Comparison of ENCODE assay signal across 9 mouse cellular contexts in the genomic region with DNA sequence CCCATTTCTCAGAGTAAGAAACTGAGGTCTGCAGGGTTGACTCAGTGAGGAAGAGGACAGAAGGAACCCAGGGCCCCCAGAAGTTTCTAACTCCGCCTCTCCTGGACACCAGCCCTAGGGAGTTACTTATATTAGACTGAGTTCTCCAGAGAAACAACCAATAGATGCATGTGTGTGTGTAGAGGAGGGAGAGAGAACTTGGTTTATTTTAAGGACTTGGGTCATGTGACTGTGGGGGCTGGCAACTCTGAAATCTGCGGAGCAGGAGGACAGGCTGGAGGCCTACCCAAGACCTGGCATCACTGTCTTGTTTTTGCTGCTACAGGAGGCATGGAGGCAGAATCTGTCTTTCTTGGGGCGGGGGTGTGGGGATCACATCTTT. TPM values are rescaled to one million over a fixed set of nuclear protein-coding genes. Genes with fewer than 3 reads are reported as not detected.
DNase-seq lines count a peak whose midpoint lies in the region; ATAC-seq and TF ChIP-seq lines count a peak whose summit lies in the region.
"Had no signal": no experiment of that assay in that cellular context is flagged by ENCODE, and none has a peak within 500 bp of the region (broad histone marks: within the 10 kb centered on the region; RNA-seq: fewer than 3 reads in every experiment).

No protein-coding gene starts in this region.

- no peak overlapping the region for H3K4me3 ChIP-seq in limb, embryonic 13.5 days
- H3K4me3 ChIP-seq in limb, embryonic 10.5 days = no peak overlapping the region
- no peak overlapping the region for H3K4me3 ChIP-seq in heart, embryonic 11.5 days (ENCODE audit: low read depth, low read length)
- H3K4me3 ChIP-seq in left cerebral cortex, adult 2 months = no peak overlapping the region
- H3K4me3 ChIP-seq in forebrain, embryonic 14.5 days (ENCODE audit: low read depth, low read length) = no peak overlapping the region
- H3K4me3 ChIP-seq in intestine, embryonic 15.5 days (replicated peaks) = no peak overlapping the region
- H3K4me3 ChIP-seq: erythroblast, embryonic 14.5 days had no signal

- peak overlapping the region; percentile 10; the same call in 1 of the 2 replicates for H3K9ac ChIP-seq in limb, embryonic 13.5 days
- 0 out of 2 replicates have a peak overlapping the region, but pooled peaks have one; percentile 28 for H3K9ac ChIP-seq in heart, embryonic 11.5 days (ENCODE audit: low read depth, low read length)
- H3K9ac ChIP-seq in forebrain, embryonic 14.5 days (ENCODE audit: low read length) = no peak overlapping the region
- no peak overlapping the region for H3K9ac ChIP-seq in intestine, embryonic 15.5 days
- H3K9ac ChIP-seq: liver, embryonic 14.5 days had no signal

- WGBS in limb, embryonic 13.5 days = 77% methylated on average over 3 of the region's 3 CpGs
- 87% methylated on average over 3 of the region's 3 CpGs for WGBS in limb, embryonic 10.5 days
- WGBS in heart, embryonic 11.5 days (ENCODE audit: insufficient replicate concordance) = 61% methylated on average over 3 of the region's 3 CpGs
- WGBS in forebrain, embryonic 14.5 days = 83% methylated on average over 3 of the region's 3 CpGs
- 73% methylated on average over 3 of the region's 3 CpGs for WGBS in intestine, embryonic 15.5 days

- H3K4me1 ChIP-seq in limb, embryonic 13.5 days = peaks cover 66% of the 10 kb centered on the region
- peaks cover 30% of the 10 kb centered on the region for H3K4me1 ChIP-seq in limb, embryonic 10.5 days
- peaks cover 68% of the 10 kb centered on the region for H3K4me1 ChIP-seq in heart, embryonic 11.5 days (ENCODE audit: control insufficient read depth, insufficient read depth, low read length)
- no peaks in the 10 kb centered on the region; the same call in 1 of the 2 replicates for H3K4me1 ChIP-seq in forebrain, embryonic 14.5 days (ENCODE audit: control insufficient read depth, insufficient read depth, low read length)
- peaks cover 17% of the 10 kb centered on the region for H3K4me1 ChIP-seq in intestine, embryonic 15.5 days (replicated peaks)

- no peaks in the 10 kb centered on the region for H3K27me3 ChIP-seq in limb, embryonic 13.5 days
- no peaks in the 10 kb centered on the region for H3K27me3 ChIP-seq in limb, embryonic 10.5 days (ENCODE audit: low read depth, poor library complexity, severe bottlenecking)
- no peaks in the 10 kb centered on the region for H3K27me3 ChIP-seq in heart, embryonic 11.5 days (ENCODE audit: control insufficient read depth, insufficient read depth, low read length)
- no peaks in the 10 kb centered on the region for H3K27me3 ChIP-seq in forebrain, embryonic 14.5 days (replicated peaks; ENCODE audit: control insufficient read depth, insufficient read depth, low read length)
- H3K27me3 ChIP-seq in intestine, embryonic 15.5 days (replicated peaks) = no peaks in the 10 kb centered on the region

- no peaks in the 10 kb centered on the region for H3K9me3 ChIP-seq in limb, embryonic 13.5 days
- no peaks in the 10 kb centered on the region for H3K9me3 ChIP-seq in limb, embryonic 10.5 days (replicated peaks)
- no peaks in the 10 kb centered on the region for H3K9me3 ChIP-seq in heart, embryonic 11.5 days (replicated peaks; ENCODE audit: control insufficient read depth, low read length)
- H3K9me3 ChIP-seq in forebrain, embryonic 14.5 days (replicated peaks; ENCODE audit: control insufficient read depth, low read length) = no peaks in the 10 kb centered on the region
- H3K9me3 ChIP-seq in intestine, embryonic 15.5 days = no peaks in the 10 kb centered on the region

- TF ChIP-seq CTCF in left cerebral cortex, adult 2 months (IDR thresholded peaks at IDR 0.05) = no peak

- ATAC-seq in limb, embryonic 13.5 days (ENCODE audit: low FRiP score, low read depth) = no peak
- ATAC-seq in heart, embryonic 11.5 days (replicated peaks; ENCODE audit: insufficient number of reproducible peaks, low FRiP score, low TSS enrichment) = peak; percentile 66
- ATAC-seq in forebrain, embryonic 14.5 days = no peak
- ATAC-seq in intestine, embryonic 15.5 days = no peak

- no peak overlapping the region for H3K4me2 ChIP-seq in limb, embryonic 13.5 days (replicated peaks)
- peak overlapping the region; percentile 29 for H3K4me2 ChIP-seq in heart, embryonic 11.5 days
- no peak overlapping the region for H3K4me2 ChIP-seq in forebrain, embryonic 14.5 days (ENCODE audit: low read length)
- H3K4me2 ChIP-seq in intestine, embryonic 15.5 days (replicated peaks) = no peak overlapping the region

- intact Hi-C loops in left cerebral cortex, adult 2 months (cut with DNase I) = loop anchor here (5.0 kb wide), 1 partner anchor 595 kb away; no protein-coding TSS in a partner anchor

- DNase-seq in limb, embryonic 10.5 days (ENCODE audit: low spot score) = no peak
- peak in 1 of 2 experiments; percentile 45 for DNase-seq in left cerebral cortex, adult 2 months (ENCODE audit: extremely low spot score in 1 of 2, low spot score in 2 of 2)
- peak; percentile 88 for DNase-seq in telencephalon, adult 2 months (ENCODE audit: low read depth, low spot score)
- DNase-seq in forebrain, embryonic 14.5 days (ENCODE audit: low spot score) = no peak

- no peaks in the 10 kb centered on the region for H3K36me3 ChIP-seq in limb, embryonic 13.5 days
- peaks cover 24% of the 10 kb centered on the region for H3K36me3 ChIP-seq in limb, embryonic 10.5 days
- no peaks in the 10 kb centered on the region for H3K36me3 ChIP-seq in heart, embryonic 11.5 days (ENCODE audit: control insufficient read depth, insufficient read depth, low read length)
- no peaks in the 10 kb centered on the region for H3K36me3 ChIP-seq in forebrain, embryonic 14.5 days (ENCODE audit: control insufficient read depth, insufficient read depth, low read length)
- H3K36me3 ChIP-seq in intestine, embryonic 15.5 days = no peaks in the 10 kb centered on the region

- no peak overlapping the region for H3K27ac ChIP-seq in limb, embryonic 13.5 days
- no peak overlapping the region for H3K27ac ChIP-seq in limb, embryonic 10.5 days
- peak overlapping the region; percentile 75 for H3K27ac ChIP-seq in heart, embryonic 11.5 days (ENCODE audit: low read depth, low read length)
- H3K27ac ChIP-seq in left cerebral cortex, adult 2 months = peak overlapping the region; percentile 82
- H3K27ac ChIP-seq in forebrain, embryonic 14.5 days (ENCODE audit: low read depth, low read length) = no peak overlapping the region
- H3K27ac ChIP-seq in intestine, embryonic 15.5 days = no peak overlapping the region
- H3K27ac ChIP-seq: liver, embryonic 14.5 days had no signal

RNA-seq across cellular contexts. Expression of gene Lrrc75a, which starts 11.5 kb away (rescaled TPM):
- polyA plus RNA-seq in limb, embryonic 13.5 days (2015; fragmentation: Nextera tagmentation; extraction: Ambion mirVana) = 14.9 and 15.5 TPM in 2 replicates
- polyA plus RNA-seq in limb, embryonic 10.5 days (2016; fragmentation: Nextera tagmentation; extraction: Ambion mirVana) = 15.7 and 17.3 TPM in 2 replicates
- 14.3 and 16.2 TPM in 2 replicates for polyA plus RNA-seq in heart, embryonic 11.5 days (2014; fragmentation: Nextera tagmentation; extraction: Ambion mirVana)
- total RNA-seq in left cerebral cortex, adult 2 months (2021) = 10 to 100 TPM; 20.0 to 24.9 TPM
- polyA plus RNA-seq in forebrain, embryonic 14.5 days (2014; fragmentation: Nextera tagmentation; extraction: Ambion mirVana) = 9.6 and 9.9 TPM in 2 replicates
- 17.3 and 20.9 TPM in 2 replicates for polyA plus RNA-seq in intestine, embryonic 15.5 days (2015; fragmentation: Nextera tagmentation; extraction: Ambion mirVana)

RNA-seq across cellular contexts. Expression of gene Mmgt2, which starts 11.6 kb away (rescaled TPM):
- 68.2 and 69.4 TPM in 2 replicates for polyA plus RNA-seq in limb, embryonic 13.5 days (2015; fragmentation: Nextera tagmentation; extraction: Ambion mirVana)
- polyA plus RNA-seq in limb, embryonic 10.5 days (2016; fragmentation: Nextera tagmentation; extraction: Ambion mirVana) = 45.5 and 52.5 TPM in 2 replicates
- polyA plus RNA-seq in heart, embryonic 11.5 days (2014; fragmentation: Nextera tagmentation; extraction: Ambion mirVana) = 45.0 and 47.6 TPM in 2 replicates
- 10 to 100 TPM; 21.5 to 28.4 TPM for total RNA-seq in left cerebral cortex, adult 2 months (2021)
- polyA plus RNA-seq in forebrain, embryonic 14.5 days (2014; fragmentation: Nextera tagmentation; extraction: Ambion mirVana) = 27.4 and 29.7 TPM in 2 replicates
- polyA plus RNA-seq in intestine, embryonic 15.5 days (2015; fragmentation: Nextera tagmentation; extraction: Ambion mirVana) = 71.8 and 72.4 TPM in 2 replicates

Comparison
In these comparisons a context has a peak if more than half of its experiments do, and no peak if none do; other contexts are left out.
1. H3K27ac ChIP-seq: peak in heart, embryonic 11.5 days (single experiment) and left cerebral cortex, adult 2 months (single experiment); none in limb, embryonic 13.5 days (single experiment), limb, embryonic 10.5 days (single experiment), forebrain, embryonic 14.5 days (single experiment) and intestine, embryonic 15.5 days (single experiment).
2. H3K9ac ChIP-seq: peak in limb, embryonic 13.5 days (single experiment) and heart, embryonic 11.5 days (single experiment); none in forebrain, embryonic 14.5 days (single experiment) and intestine, embryonic 15.5 days (single experiment).